Mouse (Mus musculus) testis, adult 2 months (tissue): ENCODE data around the gene Myo1e. TPM values are rescaled to one million over a fixed set of nuclear protein-coding genes. Genes with fewer than 3 reads are reported as not detected.

Experiments used
- H3K27ac ChIP-seq: fragments of 200-500 bp; 2 replicates; pipeline ENCODE4 v1.5.1; 2012; ENCODE audit warnings: low read depth, low read length; ENCODE audit not compliant: control insufficient read depth, insufficient read depth
- H3K27me3 ChIP-seq: fragments of 200-500 bp; 2 replicates; pipeline ENCODE4 v1.6.1; 2012; ENCODE audit warnings: mild to moderate bottlenecking, low read length, moderate library complexity; ENCODE audit not compliant: control insufficient read depth, insufficient read depth
- H3K36me3 ChIP-seq: fragments of 200-500 bp; 2 replicates; pipeline ENCODE4 v1.6.1; 2012; ENCODE audit warnings: mild to moderate bottlenecking, low read length; ENCODE audit not compliant: control insufficient read depth, insufficient read depth
- H3K4me1 ChIP-seq: fragments of 200-500 bp; 2 replicates; pipeline ENCODE4 v1.6.1; 2012; ENCODE audit warnings: low read length; ENCODE audit not compliant: control insufficient read depth, insufficient read depth
- H3K4me3 ChIP-seq: fragments of 200-500 bp; 2 replicates; pipeline ENCODE4 v1.5.1; 2012; ENCODE audit warnings: low read depth, mild to moderate bottlenecking, low read length, moderate library complexity, mixed read lengths; ENCODE audit not compliant: control insufficient read depth
- CTCF ChIP-seq: fragments of 200-500 bp; IDR thresholded peaks from 2 replicates; pipeline ENCODE4 v1.5.1; 2012; ENCODE audit warnings: low read depth, mild to moderate bottlenecking, inconsistent platforms, low read length, moderate library complexity; ENCODE audit not compliant: control insufficient read depth, insufficient read depth, insufficient replicate concordance
- POLR2A ChIP-seq: fragments of 200-500 bp; IDR thresholded peaks from 2 replicates; pipeline ENCODE4 v1.6.1; 2012; ENCODE audit warnings: low read depth, mild to moderate bottlenecking, inconsistent platforms, low read length, moderate library complexity; ENCODE audit not compliant: control insufficient read depth
- polyA plus RNA-seq: library from polyadenylated mRNA; depleted of rRNA; stranded (reverse); fragments of >200 nt; gene quantifications from 2 replicates; pipeline ENCODE4 v1.2.3, GENCODE M21; 2012

The Myo1e gene
- polyA plus RNA-seq, 1 experiment, result 2.6 TPM

GRCm38 (mm10) chr9:70325880-70326595 is 118.9 kb downstream of the Myo1e start:
- Histone ChIP-seq H3K4me3 (no peak overlapping the region), H3K4me1 (0 out of 2 replicates have a peak, but pooled peaks cover 3% of the 10 kb centered on the region), H3K27me3 (no peaks in the 10 kb centered on the region), H3K27ac (no peak overlapping the region), H3K36me3 (no peaks in the 10 kb centered on the region)
- TF ChIP-seq CTCF, result no peak
- TF ChIP-seq POLR2A, result no peak

GRCm38 (mm10) chr9:70328193-70328841 is 121.2 kb downstream of the Myo1e start:
- Histone ChIP-seq H3K4me3 (no peak overlapping the region), H3K4me1 (no peaks in the 10 kb centered on the region), H3K27ac (no peak overlapping the region), H3K36me3 (no peaks in the 10 kb centered on the region), H3K27me3 (no peaks in the 10 kb centered on the region)
- TF ChIP-seq CTCF, result no peak
- no peak for TF ChIP-seq POLR2A

GRCm38 (mm10) chr9:70331727-70332335 is 124.7 kb downstream of the Myo1e start:
- TF ChIP-seq CTCF (no peak), POLR2A (no peak)
- no peak overlapping the region for H3K27ac ChIP-seq
- H3K27me3 ChIP-seq, result no peaks in the 10 kb centered on the region
- H3K4me1 ChIP-seq, result no peaks in the 10 kb centered on the region
- H3K4me3 ChIP-seq, result no peak overlapping the region
- no peaks in the 10 kb centered on the region for H3K36me3 ChIP-seq

GRCm38 (mm10) chr9:70338391-70338790 is 131.2 kb downstream of the Myo1e start:
- no peaks in the 10 kb centered on the region for H3K36me3 ChIP-seq
- H3K27me3 ChIP-seq, result no peaks in the 10 kb centered on the region
- H3K4me3 ChIP-seq, result no peak overlapping the region
- no peaks in the 10 kb centered on the region for H3K4me1 ChIP-seq
- no peak for TF ChIP-seq CTCF
- TF ChIP-seq POLR2A, result no peak
- no peak overlapping the region for H3K27ac ChIP-seq

- H3K27me3 ChIP-seq, result no peaks in the 10 kb centered on the region
- H3K27ac ChIP-seq, result no peak overlapping the region
- H3K36me3 ChIP-seq, result no peaks in the 10 kb centered on the region
- TF ChIP-seq POLR2A (no peak), CTCF (no peak)
- H3K4me3 ChIP-seq, result no peak overlapping the region
- H3K4me1 ChIP-seq, result no peaks in the 10 kb centered on the region
These were observed 131.7 kb downstream of the Myo1e start for GRCm38 (mm10) chr9:70338894-70339293.

- H3K36me3 ChIP-seq, result no peaks in the 10 kb centered on the region
- H3K4me1 ChIP-seq, result no peaks in the 10 kb centered on the region
- H3K27me3 ChIP-seq, result no peaks in the 10 kb centered on the region
- no peak overlapping the region for H3K4me3 ChIP-seq
- H3K27ac ChIP-seq, result no peak overlapping the region
- TF ChIP-seq POLR2A, result no peak
- no peak for TF ChIP-seq CTCF
These were observed 142.1 kb downstream of the Myo1e start for GRCm38 (mm10) chr9:70349274-70349673.

- no peak overlapping the region for H3K27ac ChIP-seq
These were observed 144.6 kb downstream of the Myo1e start for GRCm38 (mm10) chr9:70351570-70352277.

More at GRCm38 (mm10) chr9:70351570-70352277, 144.6 kb downstream of the Myo1e start:
- Histone ChIP-seq H3K4me1 (peaks cover 4% of the 10 kb centered on the region), H3K36me3 (no peaks in the 10 kb centered on the region), H3K27me3 (no peaks in the 10 kb centered on the region), H3K4me3 (no peak overlapping the region)
- TF ChIP-seq CTCF (no peak), POLR2A (no peak)
